Mouse (Mus musculus) liver, embryonic 15.5 days (tissue): ENCODE measurements at regions not wholly inside any gene's neighbourhood (a gene's known extent, or its start where the extent isn't known, plus 50 kb on each side); places are given as distances from the start of the nearest gene placed in this dataset.

Source experiments
- ATAC-seq: fragments of 200-750 bp; cut with Nextera tagmentation; 2 replicates; pipeline ENCODE4 v1.8.0; 2017; ENCODE audit warnings: moderate number of reproducible peaks, mild to moderate bottlenecking, moderate library complexity; ENCODE audit not compliant: insufficient read depth
- H3K27ac ChIP-seq: fragments of 300-500 bp; sonication (generic); replicated peaks from 2 replicates; pipeline ENCODE4 v1.5.1; 2015; ENCODE audit warnings: mild to moderate bottlenecking, inconsistent platforms
- H3K27me3 ChIP-seq: fragments of 300-500 bp; sonication (generic); 2 replicates; pipeline ENCODE4 v1.6.1; 2015; ENCODE audit warnings: mild to moderate bottlenecking, inconsistent platforms
- H3K36me3 ChIP-seq: fragments of 300-500 bp; sonication (generic); replicated peaks from 2 replicates; pipeline ENCODE4 v1.6.1; 2015; ENCODE audit warnings: moderate library complexity, mild to moderate bottlenecking, inconsistent platforms
- H3K4me1 ChIP-seq: fragments of 300-500 bp; sonication (generic); replicated peaks from 2 replicates; pipeline ENCODE4 v1.6.1; 2015; ENCODE audit warnings: inconsistent platforms
- H3K4me2 ChIP-seq: fragments of 300-500 bp; sonication (generic); 2 replicates; pipeline ENCODE4 v1.6.1; 2015; ENCODE audit warnings: moderate library complexity, mild to moderate bottlenecking, inconsistent platforms
- H3K4me3 ChIP-seq: fragments of 300-500 bp; sonication (generic); replicated peaks from 2 replicates; pipeline ENCODE4 v1.5.1; 2015; ENCODE audit warnings: mild to moderate bottlenecking, inconsistent platforms
- H3K9ac ChIP-seq: fragments of 300-500 bp; sonication (generic); 2 replicates; pipeline ENCODE4 v1.6.1; 2015; ENCODE audit warnings: moderate library complexity, mild to moderate bottlenecking, inconsistent platforms
- H3K9me3 ChIP-seq: fragments of 300-500 bp; sonication (generic); replicated peaks from 2 replicates; pipeline ENCODE4 v1.6.1; 2016; ENCODE audit warnings: inconsistent platforms
- WGBS: fragments of 180-500 bp; shearing (Covaris S2); methylation state at CpG from one replicate; pipeline ENCODE4 v1.1.7; 2015; ENCODE audit warnings: mixed read lengths; ENCODE audit not compliant: insufficient replicate concordance; 5-methylcytosine and 5-hydroxymethylcytosine counted together

GRCm38 (mm10) chr13:28793166-28793935, 160.2 kb downstream of the Sox4 start:
- H3K4me3 ChIP-seq, result no peak overlapping the region
- H3K36me3 ChIP-seq, result no peaks in the 10 kb centered on the region
- no peak for ATAC-seq
- WGBS, result 49% methylated on average over 5 of the region's 5 CpGs
- no peak overlapping the region for H3K9ac ChIP-seq
- no peaks in the 10 kb centered on the region for H3K27me3 ChIP-seq
- H3K9me3 ChIP-seq, result no peaks in the 10 kb centered on the region
- no peak overlapping the region for H3K27ac ChIP-seq
- no peak overlapping the region for H3K4me2 ChIP-seq
- no peaks in the 10 kb centered on the region for H3K4me1 ChIP-seq

GRCm38 (mm10) chr13:28792461-28793165, 160.9 kb downstream of the Sox4 start:
- 73% methylated on average over 12 of the region's 12 CpGs for WGBS
- Histone ChIP-seq H3K4me3 (no peak overlapping the region), H3K9me3 (no peaks in the 10 kb centered on the region), H3K27ac (no peak overlapping the region), H3K4me1 (no peaks in the 10 kb centered on the region), H3K9ac (no peak overlapping the region), H3K27me3 (no peaks in the 10 kb centered on the region), H3K4me2 (no peak overlapping the region), H3K36me3 (no peaks in the 10 kb centered on the region)
- no peak for ATAC-seq

GRCm38 (mm10) chr13:28790381-28790780, 163.1 kb downstream of the Sox4 start:
- Histone ChIP-seq H3K9ac (no peak overlapping the region), H3K4me3 (no peak overlapping the region), H3K4me2 (no peak overlapping the region), H3K9me3 (no peaks in the 10 kb centered on the region), H3K27me3 (no peaks in the 10 kb centered on the region), H3K36me3 (no peaks in the 10 kb centered on the region), H3K27ac (no peak overlapping the region), H3K4me1 (no peaks in the 10 kb centered on the region)
- 51% methylated on average over 4 of the region's 4 CpGs for WGBS
- no peak for ATAC-seq

GRCm38 (mm10) chr13:28787331-28787643, 166.2 kb downstream of the Sox4 start:
- no peak for ATAC-seq
- no peaks in the 10 kb centered on the region for H3K36me3 ChIP-seq
- 59% methylated on average over 3 of the region's 3 CpGs for WGBS
- H3K9me3 ChIP-seq, result no peaks in the 10 kb centered on the region
- H3K27me3 ChIP-seq, result no peaks in the 10 kb centered on the region
- H3K4me2 ChIP-seq, result no peak overlapping the region
- H3K4me3 ChIP-seq, result no peak overlapping the region
- no peak overlapping the region for H3K27ac ChIP-seq
- H3K4me1 ChIP-seq, result no peaks in the 10 kb centered on the region
- no peak overlapping the region for H3K9ac ChIP-seq

GRCm38 (mm10) chr13:28786629-28787330, 166.7 kb downstream of the Sox4 start:
- Histone ChIP-seq H3K4me1 (no peaks in the 10 kb centered on the region), H3K27me3 (no peaks in the 10 kb centered on the region), H3K9me3 (no peaks in the 10 kb centered on the region), H3K9ac (no peak overlapping the region), H3K4me3 (no peak overlapping the region), H3K4me2 (no peak overlapping the region), H3K36me3 (no peaks in the 10 kb centered on the region), H3K27ac (no peak overlapping the region)
- 45% methylated on average over 9 of the region's 9 CpGs for WGBS
- no peak for ATAC-seq

GRCm38 (mm10) chr13:28782497-28783246, 170.8 kb downstream of the Sox4 start:
- 51% methylated on average over 10 of the region's 10 CpGs for WGBS
- no peak overlapping the region for H3K4me2 ChIP-seq
- ATAC-seq, result no peak

GRCm38 (mm10) chr13:28782081-28782480, 171.4 kb downstream of the Sox4 start:
- H3K9me3 ChIP-seq, result no peaks in the 10 kb centered on the region
- H3K36me3 ChIP-seq, result no peaks in the 10 kb centered on the region
- H3K4me1 ChIP-seq, result no peaks in the 10 kb centered on the region
- no peak for ATAC-seq
- no peak overlapping the region for H3K4me2 ChIP-seq
- no peak overlapping the region for H3K4me3 ChIP-seq
- no peak overlapping the region for H3K9ac ChIP-seq
- 43% methylated on average over 5 of the region's 5 CpGs for WGBS
- H3K27ac ChIP-seq, result no peak overlapping the region
- H3K27me3 ChIP-seq, result no peaks in the 10 kb centered on the region

More at GRCm38 (mm10) chr13:28782497-28783246, 170.8 kb downstream of the Sox4 start:
- Histone ChIP-seq H3K4me1 (no peaks in the 10 kb centered on the region), H3K4me3 (no peak overlapping the region), H3K27ac (no peak overlapping the region), H3K27me3 (no peaks in the 10 kb centered on the region), H3K9ac (no peak overlapping the region), H3K9me3 (no peaks in the 10 kb centered on the region), H3K36me3 (no peaks in the 10 kb centered on the region)

GRCm38 (mm10) chr13:28781660-28782059, 171.9 kb downstream of the Sox4 start:
- no peaks in the 10 kb centered on the region for H3K9me3 ChIP-seq
- H3K4me2 ChIP-seq, result no peak overlapping the region
- no peaks in the 10 kb centered on the region for H3K4me1 ChIP-seq
- ATAC-seq, result no peak
- no peak overlapping the region for H3K27ac ChIP-seq
- no peak overlapping the region for H3K4me3 ChIP-seq
- H3K9ac ChIP-seq, result no peak overlapping the region
- 16% methylated on average over 5 of the region's 5 CpGs for WGBS
- no peaks in the 10 kb centered on the region for H3K36me3 ChIP-seq
- no peaks in the 10 kb centered on the region for H3K27me3 ChIP-seq

- no peak overlapping the region for H3K9ac ChIP-seq
- no peak overlapping the region for H3K27ac ChIP-seq
- no peaks in the 10 kb centered on the region for H3K4me1 ChIP-seq
- H3K27me3 ChIP-seq, result no peaks in the 10 kb centered on the region
- no peak for ATAC-seq
- H3K36me3 ChIP-seq, result no peaks in the 10 kb centered on the region
- H3K9me3 ChIP-seq, result no peaks in the 10 kb centered on the region
- H3K4me2 ChIP-seq, result no peak overlapping the region
- 57% methylated on average over 5 of the region's 5 CpGs for WGBS
- H3K4me3 ChIP-seq, result no peak overlapping the region
Measured at GRCm38 (mm10) chr13:28780462-28780861, 173.1 kb downstream of the Sox4 start.

- Histone ChIP-seq H3K4me1 (no peaks in the 10 kb centered on the region), H3K36me3 (no peaks in the 10 kb centered on the region), H3K4me2 (no peak overlapping the region), H3K27ac (no peak overlapping the region), H3K4me3 (no peak overlapping the region), H3K27me3 (no peaks in the 10 kb centered on the region), H3K9ac (no peak overlapping the region), H3K9me3 (no peaks in the 10 kb centered on the region)
- no peak for ATAC-seq
- WGBS, result 72% methylated on average over 7 of the region's 7 CpGs
Measured at GRCm38 (mm10) chr13:28775142-28775815, 178.2 kb downstream of the Sox4 start.
